Mouse (Mus musculus): ENCODE results near the gene Rpl23.
"Not testable (repeated sequence)": the region's sequence is repeated elsewhere in the genome, so short reads cannot be mapped to it uniquely, and the experiment has no call there.

Rpl23 gene

GRCm38 (mm10) chr11:97799146-97799993 lies 17.1 kb upstream of the Rpl23 start:
- DNase-seq = peak; percentile 90

- DNase-seq = peak; percentile 88
Observed at GRCm38 (mm10) chr11:97798782-97799145, 16.5 kb upstream of the Rpl23 start, which contains the start of gene Lasp1. Lasp1 (plus strand) TSS chr11:97799000.

GRCm38 (mm10) chr11:97798083-97798435 lies 15.8 kb upstream of the Rpl23 start:
- no peak for DNase-seq

- DNase-seq = peak; percentile 13
Observed at GRCm38 (mm10) chr11:97797369-97798082, 15.3 kb upstream of the Rpl23 start.

- DNase-seq = peak; percentile 74
Observed at GRCm38 (mm10) chr11:97796910-97797309, 14.7 kb upstream of the Rpl23 start.

GRCm38 (mm10) chr11:97793165-97793564 lies 10.9 kb upstream of the Rpl23 start:
- peak; percentile 50 for DNase-seq

- DNase-seq = not testable (repeated sequence)
Observed at GRCm38 (mm10) chr11:97790778-97791438, 8.7 kb upstream of the Rpl23 start.

GRCm38 (mm10) chr11:97789727-97790126 lies 7.5 kb upstream of the Rpl23 start:
- no peak for DNase-seq

GRCm38 (mm10) chr11:97787961-97788360 lies 5.7 kb upstream of the Rpl23 start:
- no peak for DNase-seq

GRCm38 (mm10) chr11:97782564-97782895 lies 293 bp upstream of the Rpl23 start:
- DNase-seq = no peak

- DNase-seq = no peak
Observed at GRCm38 (mm10) chr11:97781478-97781831, 782 bp downstream of the Rpl23 start.

GRCm38 (mm10) chr11:97779968-97780701 lies 2.1 kb downstream of the Rpl23 start:
- no peak for DNase-seq

GRCm38 (mm10) chr11:97778918-97779317 lies 3.3 kb downstream of the Rpl23 start:
- no peak for DNase-seq

GRCm38 (mm10) chr11:97777129-97777529 lies 5.1 kb downstream of the Rpl23 start:
- peak; percentile 57 for DNase-seq

- no peak for DNase-seq
Observed at GRCm38 (mm10) chr11:97776497-97777128, 5.6 kb downstream of the Rpl23 start.

GRCm38 (mm10) chr11:97775808-97776496 lies 6.3 kb downstream of the Rpl23 start, which contains the start of gene 1700001P01Rik:
1700001P01Rik (minus strand) TSS chr11:97775918.
- DNase-seq = no peak

GRCm38 (mm10) chr11:97775186-97775585 lies 7.1 kb downstream of the Rpl23 start:
- DNase-seq = no peak

- no peak for DNase-seq
Observed at GRCm38 (mm10) chr11:97771410-97771809, 10.8 kb downstream of the Rpl23 start.

GRCm38 (mm10) chr11:97769704-97770103 lies 12.5 kb downstream of the Rpl23 start:
- no peak for DNase-seq

- peak; percentile 97 for DNase-seq
Observed at GRCm38 (mm10) chr11:97766154-97766881, 15.9 kb downstream of the Rpl23 start, which contains the start of gene Cwc25. Cwc25 (minus strand) TSS chr11:97766556.

GRCm38 (mm10) chr11:97761638-97762037 lies 20.6 kb downstream of the Rpl23 start:
- DNase-seq = no peak

Data from kidney, postnatal 10 days (tissue).